Mouse (Mus musculus): Measurements from ENCODE around the gene Hoxa7. TPM values are rescaled to one million over a fixed set of nuclear protein-coding genes. Genes with fewer than 3 reads are reported as not detected.

Gene Hoxa7
- polyA plus RNA-seq, 1 experiment from 2014 or later: 0.59 TPM

DNA sequence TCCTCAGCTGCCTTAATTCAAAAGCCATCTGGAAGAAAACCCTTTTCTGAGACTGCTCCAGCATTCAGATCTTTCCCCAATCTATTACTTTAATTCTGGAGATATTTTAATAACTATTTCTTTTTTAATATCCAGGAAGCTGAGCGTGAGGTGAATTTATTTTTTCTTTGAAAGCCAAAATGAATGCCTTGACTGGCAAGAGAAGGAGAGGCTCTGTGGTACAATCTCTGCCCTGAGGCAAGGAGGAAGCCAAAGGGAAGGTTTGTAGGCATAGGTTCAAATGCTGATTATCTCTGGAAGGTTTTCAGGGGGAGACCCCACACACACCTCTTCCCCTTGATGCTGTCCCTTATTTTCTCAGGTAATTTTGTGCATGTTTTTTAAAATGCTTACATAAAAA, 54.5 kb downstream of the Hoxa7 start:
- H3K4me2 ChIP-seq: peak overlapping the region; percentile 59
- ATAC-seq (ENCODE audit: extremely low read depth, insufficient number of reproducible peaks, low FRiP score, low TSS enrichment): no peak
- no peaks in the 10 kb centered on the region for H3K9me3 ChIP-seq
- H3K4me3 ChIP-seq: peak overlapping the region; percentile 36
- 18% methylated on average over 1 of the region's 1 CpGs for WGBS
- peaks cover 14% of the 10 kb centered on the region; the same call in 1 of the 2 replicates for H3K4me1 ChIP-seq
- H3K36me3 ChIP-seq: no peaks in the 10 kb centered on the region
- H3K27ac ChIP-seq (replicated peaks): peak overlapping the region; percentile 79
- peak overlapping the region; percentile 73 for H3K9ac ChIP-seq
- H3K27me3 ChIP-seq (replicated peaks): peaks cover 99% of the 10 kb centered on the region

DNA sequence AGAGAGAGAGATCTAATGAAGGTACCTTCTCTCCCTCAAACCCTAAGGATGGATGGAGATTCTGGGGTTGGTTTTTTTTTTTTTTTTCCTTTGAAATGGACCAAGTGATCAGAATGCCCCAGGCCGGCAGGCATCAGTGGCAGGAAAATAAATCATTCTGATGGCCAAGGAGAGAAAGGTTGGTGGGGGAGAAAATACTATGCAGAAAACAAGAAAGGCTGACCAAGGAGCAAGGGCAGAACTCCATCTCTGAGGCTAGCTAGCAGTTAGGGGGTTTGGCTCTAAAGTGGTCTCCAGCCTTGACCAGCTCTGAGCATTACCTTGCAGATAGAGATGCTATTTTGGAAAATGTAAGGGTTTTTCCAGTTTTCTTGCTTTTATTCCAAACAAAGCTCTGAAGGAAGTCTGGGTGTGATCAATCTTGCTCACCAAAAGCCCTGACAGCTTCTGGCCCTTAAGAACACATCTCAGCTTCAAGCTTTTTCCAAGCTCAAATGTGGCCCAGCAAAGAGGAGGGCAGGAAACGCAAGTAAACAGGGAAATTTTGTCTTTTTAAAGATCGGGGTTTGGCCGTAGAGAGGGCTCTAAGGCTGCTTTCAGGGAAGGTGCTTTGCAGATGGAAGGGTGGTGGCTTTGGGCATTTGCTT, 55.1 kb downstream of the Hoxa7 start:
- H3K4me2 ChIP-seq: peak overlapping the region; percentile 59
- peak overlapping the region; percentile 79 for H3K27ac ChIP-seq (replicated peaks)
- 12% methylated on average over 4 of the region's 4 CpGs for WGBS
- H3K27me3 ChIP-seq (replicated peaks): peaks cover 99% of the 10 kb centered on the region
- no peaks in the 10 kb centered on the region for H3K36me3 ChIP-seq
- H3K9me3 ChIP-seq: no peaks in the 10 kb centered on the region
- ATAC-seq (ENCODE audit: extremely low read depth, insufficient number of reproducible peaks, low FRiP score, low TSS enrichment): no peak
- H3K9ac ChIP-seq: peak overlapping the region; percentile 59
- peaks cover 14% of the 10 kb centered on the region; the same call in 1 of the 2 replicates for H3K4me1 ChIP-seq
- H3K4me3 ChIP-seq: peak overlapping the region; percentile 51

DNA sequence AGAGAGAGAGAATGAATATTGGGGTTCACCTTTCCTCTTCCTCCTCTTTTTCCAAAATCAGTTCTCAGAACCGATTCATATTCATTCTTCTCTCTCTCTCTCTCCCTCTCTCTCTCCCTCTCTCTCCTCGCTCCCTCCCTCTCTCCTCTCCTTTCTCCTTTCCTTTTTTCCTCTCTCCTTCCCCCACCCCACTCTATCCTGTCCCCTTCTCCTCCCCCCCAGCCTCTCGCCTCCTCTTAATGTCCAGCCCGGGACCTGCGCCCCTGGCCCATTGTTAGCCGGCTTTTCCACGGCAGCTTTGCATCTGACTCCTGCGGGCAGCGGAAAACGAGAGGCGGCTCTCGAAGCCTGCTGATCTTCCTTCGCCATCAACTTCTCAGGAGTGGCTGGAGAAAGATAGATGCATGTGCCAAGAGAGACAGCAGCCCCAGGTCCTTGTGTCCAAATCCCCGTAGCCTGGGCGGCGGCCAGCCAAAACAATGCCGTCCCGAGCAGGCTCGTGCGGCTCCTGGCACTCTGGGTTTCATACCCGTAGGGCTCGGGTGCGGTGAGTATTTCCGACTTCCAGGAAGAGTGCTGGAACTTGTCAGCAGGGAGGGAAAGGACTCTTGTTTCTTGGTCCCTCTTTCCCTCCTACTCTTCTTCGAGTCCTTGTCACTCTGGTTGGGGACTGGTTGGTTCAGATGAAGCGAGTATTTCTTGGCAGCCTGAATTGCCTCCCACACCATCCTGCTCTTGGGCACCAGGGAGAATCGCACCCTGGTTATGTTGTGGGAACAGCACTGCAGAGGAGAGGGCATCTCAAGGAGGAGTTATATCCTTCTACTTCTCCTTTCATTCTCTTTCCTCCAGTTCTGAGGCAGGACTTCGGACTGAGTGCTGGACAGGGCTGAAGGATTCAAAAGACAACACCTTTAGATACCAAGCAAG, 55.9 kb downstream of the Hoxa7 start:
- ATAC-seq (ENCODE audit: extremely low read depth, insufficient number of reproducible peaks, low FRiP score, low TSS enrichment): no peak
- peaks cover 98% of the 10 kb centered on the region for H3K27me3 ChIP-seq (replicated peaks)
- H3K9me3 ChIP-seq: no peaks in the 10 kb centered on the region
- peak overlapping the region; percentile 59 for H3K4me2 ChIP-seq
- H3K27ac ChIP-seq (replicated peaks): peak overlapping the region; percentile 79
- peaks cover 10% of the 10 kb centered on the region for H3K4me1 ChIP-seq
- WGBS: 2% methylated on average over 28 of the region's 28 CpGs
- H3K36me3 ChIP-seq: no peaks in the 10 kb centered on the region
- peak overlapping the region; percentile 51 for H3K4me3 ChIP-seq
- peak overlapping the region; percentile 59 for H3K9ac ChIP-seq

DNA sequence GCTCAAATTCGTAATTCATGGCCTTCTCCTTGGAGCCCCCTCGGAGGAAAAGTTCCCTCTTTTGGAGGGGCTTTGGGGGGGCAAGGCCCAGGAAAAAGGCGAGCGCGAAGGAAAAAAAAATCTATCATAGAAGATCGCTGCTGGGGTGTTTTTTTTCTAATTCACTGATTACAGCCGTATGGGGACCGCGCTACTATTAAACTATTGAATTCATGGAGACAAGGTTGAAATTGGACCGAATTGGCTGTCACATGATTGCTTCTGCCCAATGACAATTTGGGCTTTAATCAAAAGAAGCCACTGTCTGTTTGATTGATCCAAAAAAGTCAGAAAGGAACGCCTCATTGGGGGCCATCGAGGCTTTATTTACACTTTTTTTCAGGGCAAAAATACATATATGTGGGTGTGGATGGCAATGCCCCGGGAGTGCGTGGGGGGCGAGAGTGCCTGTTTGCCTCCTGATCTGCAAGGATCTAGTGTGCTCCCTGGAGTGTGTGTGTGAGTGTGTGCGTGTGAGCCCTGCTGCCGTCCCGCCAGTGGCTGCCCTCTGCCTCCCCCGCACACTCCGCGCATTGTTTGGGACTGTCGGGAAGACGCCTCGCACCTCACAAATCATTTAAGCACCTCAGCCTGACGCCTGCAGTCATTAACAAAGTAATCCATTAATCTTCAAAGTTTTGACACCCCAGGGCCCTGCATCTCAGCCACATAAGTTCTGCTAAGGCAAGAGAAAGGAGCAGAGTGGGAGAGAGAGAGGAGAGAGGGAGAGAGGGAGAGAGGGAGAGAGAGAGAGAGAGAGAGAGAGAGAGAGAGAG, 56.8 kb downstream of the Hoxa7 start, which contains the start of gene Hoxa2:
Gene Hoxa2, minus strand, starts transcription at position 206 of the 815 bp plus-strand sequence.
- Histone ChIP-seq H3K4me1 (peaks cover 11% of the 10 kb centered on the region), H3K36me3 (no peaks in the 10 kb centered on the region), H3K27ac (replicated peaks) (peak within 1 kb of the TSS; percentile 79), H3K27me3 (replicated peaks) (peaks cover 98% of the 10 kb centered on the region), H3K4me3 (peak within 1 kb of the TSS; percentile 51), H3K9me3 (no peaks in the 10 kb centered on the region), H3K4me2 (peak within 1 kb of the TSS; percentile 59), H3K9ac (peak within 1 kb of the TSS; percentile 72)
- no peak for ATAC-seq (ENCODE audit: extremely low read depth, insufficient number of reproducible peaks, low FRiP score, low TSS enrichment)
- WGBS: under 1% methylated on average over 25 of the region's 25 CpGs

MicroRNAs within 50 kb of the gene (microRNA counts, 519-probe panel; counts per million panel counts)
- microRNA mmu-miR-196b: 209 counts per million, percentile 61 among the panel's probes with 10 or more counts

Small RNAs within 50 kb of the gene (microRNA-seq; reads per million reads assigned to microRNA genes)
- gene Mir196b: 189 reads per million, percentile 62 among the genes with 10 or more reads in this experiment

Other genes with a start within 250 kb of the Hoxa7 start
- gene Skap2, start 209.3 kb downstream of the Hoxa7 start, polyA plus RNA-seq (2015; fragmentation: Nextera tagmentation; extraction: Ambion mirVana): 16.8 and 18.3 TPM in 2 replicates
- gene Hoxa1, start 63.5 kb downstream of the Hoxa7 start, polyA plus RNA-seq (2015; fragmentation: Nextera tagmentation; extraction: Ambion mirVana): 0.97 and 1.6 TPM in 2 replicates
- gene Hoxa2, start 57.0 kb downstream of the Hoxa7 start, polyA plus RNA-seq (2015; fragmentation: Nextera tagmentation; extraction: Ambion mirVana): 1.5 and 2.5 TPM in 2 replicates
- gene 5730596B20Rik, start 44.4 kb downstream of the Hoxa7 start, polyA plus RNA-seq (2015; fragmentation: Nextera tagmentation; extraction: Ambion mirVana): 0.15 and 0.33 TPM in 2 replicates
- gene Hoxa4, start 30.1 kb downstream of the Hoxa7 start, polyA plus RNA-seq (2015; fragmentation: Nextera tagmentation; extraction: Ambion mirVana): 0.71 and 0.74 TPM in 2 replicates
- 3.6 and 5.9 TPM in 2 replicates for gene Hoxa5, start 17.3 kb downstream of the Hoxa7 start, polyA plus RNA-seq (2015; fragmentation: Nextera tagmentation; extraction: Ambion mirVana)
- gene Hoxa6, start 13.1 kb downstream of the Hoxa7 start, polyA plus RNA-seq (2015; fragmentation: Nextera tagmentation; extraction: Ambion mirVana): 0.40 TPM in 1 of 2 replicates, not detected in the other
- 0.99 and 1.2 TPM in 2 replicates for gene Hoxa3, start 8.5 kb downstream of the Hoxa7 start, polyA plus RNA-seq (2015; fragmentation: Nextera tagmentation; extraction: Ambion mirVana)
- not detected in 2 replicates for gene Gm28308, start 8.5 kb downstream of the Hoxa7 start, polyA plus RNA-seq (2015; fragmentation: Nextera tagmentation; extraction: Ambion mirVana)
- gene Hoxa9, start 9.2 kb upstream of the Hoxa7 start, polyA plus RNA-seq (2015; fragmentation: Nextera tagmentation; extraction: Ambion mirVana): 0.10 and 0.17 TPM in 2 replicates
- 0.09 TPM in 1 of 2 replicates, not detected in the other for gene Hoxa10, start 19.0 kb upstream of the Hoxa7 start, polyA plus RNA-seq (2015; fragmentation: Nextera tagmentation; extraction: Ambion mirVana)
- not detected in 2 replicates for gene Hoxa11, start 24.0 kb upstream of the Hoxa7 start, polyA plus RNA-seq (2015; fragmentation: Nextera tagmentation; extraction: Ambion mirVana)
- not detected in 2 replicates for gene Hoxa13, start 39.0 kb upstream of the Hoxa7 start, polyA plus RNA-seq (2015; fragmentation: Nextera tagmentation; extraction: Ambion mirVana)
- not detected in 2 replicates for gene Evx1, start 91.6 kb upstream of the Hoxa7 start, polyA plus RNA-seq (2015; fragmentation: Nextera tagmentation; extraction: Ambion mirVana)

Data from heart, embryonic 13.5 days (tissue).